In the genomic region with DNA sequence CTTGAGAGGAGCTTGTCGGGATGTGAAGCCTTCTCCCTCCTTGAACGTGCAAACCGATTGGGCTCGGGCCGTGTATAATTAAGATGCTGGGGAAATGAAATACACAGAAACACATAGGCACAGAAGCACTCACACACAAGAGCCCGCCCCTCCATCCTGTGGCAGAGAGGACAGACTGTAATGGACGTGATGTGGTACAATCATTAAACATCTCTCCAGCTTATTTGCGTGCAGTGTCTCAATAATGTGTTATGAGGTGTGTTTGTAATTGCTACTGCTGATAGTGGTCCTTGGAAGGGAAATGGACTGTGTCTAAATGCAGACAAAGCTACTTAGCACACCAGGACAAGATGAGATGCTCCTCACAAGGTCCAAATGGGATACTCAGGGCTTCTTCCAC, we compare ENCODE assay signal across 23 mouse cellular contexts. TPM values are rescaled to one million over a fixed set of nuclear protein-coding genes. Genes with fewer than 3 reads are reported as not detected.
DNase-seq lines count a peak whose midpoint lies in the region; ATAC-seq and TF ChIP-seq lines count a peak whose summit lies in the region.
"Had no signal": no experiment of that assay in that cellular context is flagged by ENCODE, and none has a peak within 500 bp of the region (broad histone marks: within the 10 kb centered on the region; RNA-seq: fewer than 3 reads in every experiment).

No protein-coding gene starts in this region.

- no peaks in the 10 kb centered on the region for H3K9me3 ChIP-seq in hindbrain, embryonic 16.5 days (ENCODE audit: control insufficient read depth, low read length)
- H3K9me3 ChIP-seq in hindbrain, postnatal 0 days (ENCODE audit: low read length): 0 out of 2 replicates have a peak, but pooled peaks cover 3% of the 10 kb centered on the region
- no peaks in the 10 kb centered on the region for H3K9me3 ChIP-seq in neural tube, embryonic 14.5 days (ENCODE audit: control insufficient read depth, low read length)
- H3K9me3 ChIP-seq: embryonic facial prominence, embryonic 13.5 days; embryonic facial prominence, embryonic 15.5 days; forebrain, embryonic 13.5 days; forebrain, embryonic 15.5 days had no signal

- H3K4me3 ChIP-seq in hindbrain, embryonic 16.5 days (ENCODE audit: low read length): no peak overlapping the region
- no peak overlapping the region for H3K4me3 ChIP-seq in hindbrain, postnatal 0 days (ENCODE audit: low read length)
- H3K4me3 ChIP-seq in neural tube, embryonic 14.5 days (ENCODE audit: low read depth, low read length): no peak overlapping the region
- H3K4me3 ChIP-seq in cerebellum, adult 2 months (replicated peaks; ENCODE audit: insufficient read depth, low read depth, low read length): no peak overlapping the region
- H3K4me3 ChIP-seq: embryonic facial prominence, embryonic 13.5 days; embryonic facial prominence, embryonic 15.5 days; forebrain, embryonic 13.5 days; forebrain, embryonic 15.5 days had no signal

- H3K9ac ChIP-seq in hindbrain, embryonic 16.5 days (ENCODE audit: low read depth, low read length): no peak overlapping the region
- H3K9ac ChIP-seq in hindbrain, postnatal 0 days (replicated peaks; ENCODE audit: low read length): no peak overlapping the region
- no peak overlapping the region for H3K9ac ChIP-seq in neural tube, embryonic 14.5 days (replicated peaks; ENCODE audit: low read depth, low read length)
- H3K9ac ChIP-seq: embryonic facial prominence, embryonic 13.5 days; embryonic facial prominence, embryonic 15.5 days; forebrain, embryonic 13.5 days; forebrain, embryonic 15.5 days; forebrain, postnatal 0 days had no signal

- no peaks in the 10 kb centered on the region for H3K27me3 ChIP-seq in hindbrain, embryonic 16.5 days (replicated peaks; ENCODE audit: control insufficient read depth, insufficient read depth, low read length)
- H3K27me3 ChIP-seq in hindbrain, postnatal 0 days (ENCODE audit: insufficient read depth, low read length): no peaks in the 10 kb centered on the region
- H3K27me3 ChIP-seq in neural tube, embryonic 14.5 days (ENCODE audit: control insufficient read depth, insufficient read depth, low read length): no peaks in the 10 kb centered on the region
- no peaks in the 10 kb centered on the region for H3K27me3 ChIP-seq in cerebellum, adult 2 months (ENCODE audit: control insufficient read depth, insufficient read depth, low read length)
- H3K27me3 ChIP-seq: embryonic facial prominence, embryonic 13.5 days; embryonic facial prominence, embryonic 15.5 days; forebrain, embryonic 13.5 days; forebrain, embryonic 15.5 days had no signal

- H3K27ac ChIP-seq in hindbrain, embryonic 16.5 days (ENCODE audit: low read depth, low read length): no peak overlapping the region
- no peak overlapping the region for H3K27ac ChIP-seq in hindbrain, postnatal 0 days
- peak overlapping the region; percentile 41; the same call in 1 of the 2 replicates for H3K27ac ChIP-seq in neural tube, embryonic 14.5 days (ENCODE audit: low read depth, low read length)
- no peak overlapping the region for H3K27ac ChIP-seq in cerebellum, adult 2 months (ENCODE audit: insufficient read depth, low read length)
- H3K27ac ChIP-seq: embryonic facial prominence, embryonic 13.5 days; embryonic facial prominence, embryonic 15.5 days; forebrain, embryonic 13.5 days; forebrain, embryonic 15.5 days had no signal

- no peak overlapping the region for H3K4me2 ChIP-seq in hindbrain, embryonic 16.5 days (ENCODE audit: low read length)
- no peak overlapping the region for H3K4me2 ChIP-seq in hindbrain, postnatal 0 days (ENCODE audit: low read depth, low read length)
- no peak overlapping the region for H3K4me2 ChIP-seq in neural tube, embryonic 14.5 days (ENCODE audit: low read depth, low read length)
- H3K4me2 ChIP-seq: embryonic facial prominence, embryonic 13.5 days; embryonic facial prominence, embryonic 15.5 days; forebrain, embryonic 13.5 days; forebrain, embryonic 15.5 days had no signal

- DNase-seq in hindbrain, postnatal 0 days (ENCODE audit: low spot score): no peak
- peak; percentile 15 for DNase-seq in brain, embryonic 14.5 days (ENCODE audit: low read depth)
- DNase-seq in right cerebral cortex, postnatal 25 days: no peak
- DNase-seq in cerebellum, adult 2 months: no peak
- DNase-seq: adrenal gland, adult 2 months; adrenal gland, postnatal 10 days; adrenal gland, postnatal 25 days; cerebellum, adult 11-12 months; cerebellum, adult 8-10 months; cerebellum, adult 9-11 months; cerebellum, postnatal 14 days; cerebellum, postnatal 36 days; embryo, embryonic 11 days; forebrain, postnatal 0 days had no signal

- no peak for TF ChIP-seq POLR2A in brain, embryonic 14.5 days (IDR thresholded peaks at IDR 0.05; ENCODE audit: borderline replicate concordance, extremely low read depth, insufficient read depth, insufficient read length, poor library complexity, severe bottlenecking)
- no peak for TF ChIP-seq POLR2A in cerebellum, adult 2 months (IDR thresholded peaks at IDR 0.05; ENCODE audit: borderline replicate concordance, insufficient read depth, low read length)

- H3K36me3 ChIP-seq in hindbrain, embryonic 16.5 days (ENCODE audit: control insufficient read depth, insufficient read depth, low read length): no peaks in the 10 kb centered on the region
- no peaks in the 10 kb centered on the region for H3K36me3 ChIP-seq in hindbrain, postnatal 0 days (ENCODE audit: insufficient read depth, low read length)
- no peaks in the 10 kb centered on the region for H3K36me3 ChIP-seq in neural tube, embryonic 14.5 days (ENCODE audit: control insufficient read depth, insufficient read depth, low read length)
- H3K36me3 ChIP-seq: embryonic facial prominence, embryonic 13.5 days; embryonic facial prominence, embryonic 15.5 days; forebrain, embryonic 15.5 days had no signal

- WGBS in hindbrain, embryonic 16.5 days: 70% methylated on average over 8 of the region's 8 CpGs
- WGBS in hindbrain, postnatal 0 days: 70% methylated on average over 8 of the region's 8 CpGs
- 58% methylated on average over 8 of the region's 8 CpGs for WGBS in neural tube, embryonic 14.5 days
- whole genome bisulfite sequencing in cerebellum, adult 2 months: 82% methylated on average over 8 of the region's 8 CpGs

- no peak for TF ChIP-seq CTCF in hindbrain, postnatal 0 days (IDR thresholded peaks at IDR 0.05; ENCODE audit: low read depth)
- TF ChIP-seq CTCF in brain, embryonic 14.5 days (IDR thresholded peaks at IDR 0.05; ENCODE audit: borderline replicate concordance, extremely low read depth, insufficient read depth, insufficient read length): no peak
- TF ChIP-seq CTCF in cerebellum, adult 2 months (IDR thresholded peaks at IDR 0.05; ENCODE audit: borderline replicate concordance, insufficient read depth, low read depth, low read length): no peak

- peak; percentile 48; the same call in 1 of the 2 replicates for ATAC-seq in hindbrain, embryonic 16.5 days
- ATAC-seq in hindbrain, postnatal 0 days: no peak
- peak; percentile 63 for ATAC-seq in neural tube, embryonic 14.5 days (ENCODE audit: low read depth)
- ATAC-seq: forebrain, embryonic 13.5 days; forebrain, embryonic 15.5 days; forebrain, postnatal 0 days had no signal

- H3K4me1 ChIP-seq in hindbrain, embryonic 16.5 days (ENCODE audit: control insufficient read depth, insufficient read depth, low read depth, low read length): no peaks in the 10 kb centered on the region
- H3K4me1 ChIP-seq in hindbrain, postnatal 0 days (ENCODE audit: insufficient read depth, low read length): no peaks in the 10 kb centered on the region
- 0 out of 2 replicates have a peak, but pooled peaks cover 5% of the 10 kb centered on the region for H3K4me1 ChIP-seq in neural tube, embryonic 14.5 days (ENCODE audit: control insufficient read depth, insufficient read depth, low read length)
- no peaks in the 10 kb centered on the region for H3K4me1 ChIP-seq in cerebellum, adult 2 months (ENCODE audit: control insufficient read depth, insufficient read depth, low read length)
- H3K4me1 ChIP-seq: embryonic facial prominence, embryonic 13.5 days; embryonic facial prominence, embryonic 15.5 days; forebrain, embryonic 13.5 days; forebrain, embryonic 15.5 days had no signal

RNA-seq across cellular contexts. Expression of gene Galnt14, which starts 24.0 kb away (rescaled TPM):
- polyA plus RNA-seq in hindbrain, embryonic 16.5 days (2015; fragmentation: Nextera tagmentation; extraction: Ambion mirVana): 18.3 and 18.5 TPM in 2 replicates
- 17.3 and 23.2 TPM in 2 replicates for total RNA-seq in hindbrain, postnatal 0 days (2014; rRNA removed)
- 15.5 and 17.1 TPM in 2 replicates for polyA plus RNA-seq in hindbrain, postnatal 0 days (2015; fragmentation: Nextera tagmentation; extraction: Ambion mirVana)
- polyA plus RNA-seq in brain, embryonic 14.5 days (2012; rRNA removed): 14.5 and 16.0 TPM in 2 replicates
- 28.9 and 34.9 TPM in 2 replicates for polyA plus RNA-seq in neural tube, embryonic 14.5 days (2014; fragmentation: Nextera tagmentation; extraction: Ambion mirVana)
- polyA plus RNA-seq in cerebellum, adult 2 months (2012; rRNA removed): 6.4 and 7.6 TPM in 2 replicates
- total RNA-seq: common myeloid progenitor, adult 5-6 weeks; MEL had no signal
- polyA plus RNA-seq: C2C12 had no signal
